Mouse (Mus musculus) lung, postnatal 10 days (tissue): ENCODE measurements at regions not wholly inside any gene's neighbourhood (a gene's known extent, or its start where the extent isn't known, plus 50 kb on each side); places are given as distances from the start of the nearest gene placed in this dataset.
A peak's percentile ranks its signal among the peaks of the same experiment; 100 is the strongest.

Experiments
- DNase-seq: peaks from one replicate; pipeline ENCODE4 v3.0.0; 2021

- DNase-seq, result no peak
These were observed 64.6 kb downstream of the Smug1 start for GRCm38 (mm10) chr15:103102068-103102840.

GRCm38 (mm10) chr15:103100121-103100520 is 66.8 kb downstream of the Smug1 start:
- DNase-seq, result no peak

- no peak for DNase-seq
These were observed 72.4 kb downstream of the Smug1 start for GRCm38 (mm10) chr15:103094457-103094856.

- no peak for DNase-seq
These were observed 73.2 kb downstream of the Smug1 start for GRCm38 (mm10) chr15:103093655-103094054.

- no peak for DNase-seq
These were observed 73.8 kb downstream of the Hoxc4 start for GRCm38 (mm10) chr15:103092496-103092895.

GRCm38 (mm10) chr15:103090280-103091164 is 71.8 kb downstream of the Hoxc4 start:
- no peak for DNase-seq

GRCm38 (mm10) chr15:103089852-103090251 is 71.1 kb downstream of the Hoxc4 start:
- no peak for DNase-seq

GRCm38 (mm10) chr15:103089440-103089839 is 70.7 kb downstream of the Hoxc4 start:
- DNase-seq, result no peak

GRCm38 (mm10) chr15:103087204-103087603 is 68.5 kb downstream of the Hoxc4 start:
- DNase-seq, result peak; percentile 58

GRCm38 (mm10) chr15:103086672-103087069 is 67.9 kb downstream of the Hoxc4 start:
- DNase-seq, result no peak
